Mouse (Mus musculus) stomach, postnatal 0 days (tissue): ENCODE measurements around the gene E030025P04Rik.

ENCODE experiments used
- CTCF ChIP-seq: IDR thresholded peaks from 2 replicates; pipeline ENCODE4 v1.5.1; 2016; ENCODE audit warnings: antibody characterized with exemption, low read depth, mild to moderate bottlenecking, moderate library complexity
- EP300 ChIP-seq: optimal IDR thresholded peaks from 2 replicates; pipeline ENCODE3; 2016; ENCODE audit warnings: antibody characterized with exemption

DNA sequence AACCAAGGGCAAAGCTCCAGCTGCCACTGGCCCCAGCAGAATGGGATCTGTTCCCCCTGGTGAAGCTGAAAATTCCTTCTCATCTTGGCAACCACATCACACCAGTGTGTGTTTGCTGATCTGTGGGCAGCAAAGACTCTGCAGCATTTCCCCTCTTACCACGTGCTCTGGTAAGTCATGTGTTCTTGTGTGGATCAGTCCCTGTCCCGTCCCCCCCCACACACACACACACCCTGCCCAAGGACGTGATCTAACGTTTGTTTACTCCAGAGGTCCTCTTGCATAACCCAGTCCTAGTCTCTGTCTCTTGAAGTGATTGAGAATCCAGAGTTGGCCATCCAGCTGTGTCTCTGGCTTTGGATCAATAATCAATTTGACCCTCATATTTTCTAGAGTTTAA, at the start of gene E030025P04Rik:
- TF ChIP-seq CTCF (no peak), EP300 (no peak)
